Mouse (Mus musculus) liver, embryonic 14.5 days (tissue): ENCODE measurements around the gene Fam50a.

Experiments
- CTCF ChIP-seq: IDR thresholded peaks from 2 replicates; pipeline ENCODE4 v1.5.1; 2016; ENCODE audit warnings: antibody characterized with exemption, low read depth, control low read depth
- EP300 ChIP-seq: IDR thresholded peaks from 2 replicates; pipeline ENCODE4 v1.6.1; 2016; ENCODE audit warnings: antibody characterized with exemption, low read depth

- TF ChIP-seq EP300 (no peak), CTCF (peak; percentile 51)
These were observed 31.0 kb upstream of the Fam50a start, which contains the start of the genes Taz and Dnase1l1 for GRCm38 (mm10) chrX:74281732-74282394.
